Mouse (Mus musculus): Measurements from ENCODE around the gene Cnp.
"Not testable (repeated sequence)": the region's sequence is repeated elsewhere in the genome, so short reads cannot be mapped to it uniquely, and the experiment has no call there.

Gene Cnp

DNA sequence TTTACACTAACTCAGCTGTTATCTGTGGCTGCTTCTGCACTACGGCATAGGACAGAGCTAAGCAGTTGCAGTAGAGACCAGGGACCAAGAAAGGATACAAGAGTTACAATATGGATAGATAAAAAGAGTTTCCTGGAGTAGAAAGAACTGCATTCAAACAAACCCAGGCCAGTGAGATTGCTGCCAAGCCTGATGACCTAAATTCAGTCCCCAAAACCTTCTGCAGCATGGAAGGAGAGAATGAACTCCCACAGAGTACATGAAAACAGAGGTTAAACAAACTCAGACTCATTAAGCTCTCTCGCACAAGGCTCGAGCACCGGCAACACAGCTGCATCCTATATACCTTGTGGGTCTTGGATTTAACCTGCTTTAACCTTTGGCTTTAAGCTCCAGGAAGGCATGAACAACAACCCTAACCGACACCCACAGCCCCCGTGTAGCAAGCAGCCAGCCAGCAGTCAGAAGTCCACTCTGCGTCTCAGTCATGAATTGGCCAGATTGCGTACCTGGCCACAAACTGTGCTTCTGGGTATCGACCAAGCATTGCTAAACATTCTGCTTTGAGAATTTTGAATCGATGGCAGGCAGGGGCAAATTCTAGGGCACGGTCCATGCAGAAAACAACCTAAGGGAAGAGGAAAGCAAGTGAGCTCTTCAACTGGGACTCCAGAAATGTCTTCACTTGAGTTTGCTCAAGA is 17.8 kb downstream of the Cnp start:
- no peak for DNase-seq

DNA sequence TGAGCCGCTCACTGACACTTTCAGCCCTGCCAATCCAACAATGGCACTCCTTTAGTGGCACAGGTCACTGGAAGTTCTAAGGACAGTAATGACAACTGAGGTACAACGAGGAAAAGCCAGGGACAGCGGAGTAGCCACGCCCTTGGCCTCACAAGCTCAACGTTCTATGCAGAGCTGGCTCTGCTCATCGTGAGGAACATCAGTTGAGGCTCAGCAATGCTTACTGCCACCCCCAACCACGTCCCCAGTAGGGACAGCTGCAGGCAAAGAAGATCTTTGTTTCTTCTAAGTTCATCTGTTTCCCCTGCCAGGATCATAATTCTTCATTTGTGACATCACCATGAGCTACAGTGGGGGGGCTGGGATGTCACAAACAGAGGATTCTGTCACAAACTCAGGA is 19.9 kb downstream of the Cnp start:
- no peak for DNase-seq

DNA sequence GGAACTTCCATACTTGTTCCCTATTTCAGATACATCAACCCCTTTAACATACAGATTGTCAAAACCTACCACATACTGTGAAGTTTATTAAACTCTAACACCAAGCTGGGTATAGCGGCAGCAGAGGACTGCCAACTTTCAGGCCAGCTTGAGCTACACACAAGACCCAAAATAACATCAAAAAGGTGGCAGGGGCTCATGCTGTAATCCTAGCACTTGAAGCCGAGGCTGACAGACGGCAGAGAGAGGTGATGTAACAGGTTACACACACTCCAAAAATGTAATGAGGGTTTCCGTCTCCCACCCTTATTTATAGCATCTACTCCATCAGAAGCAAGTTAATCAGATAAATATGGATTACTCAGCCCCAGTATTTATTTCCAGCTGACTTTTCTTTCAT is 20.8 kb downstream of the Cnp start:
- no peak for DNase-seq

DNA sequence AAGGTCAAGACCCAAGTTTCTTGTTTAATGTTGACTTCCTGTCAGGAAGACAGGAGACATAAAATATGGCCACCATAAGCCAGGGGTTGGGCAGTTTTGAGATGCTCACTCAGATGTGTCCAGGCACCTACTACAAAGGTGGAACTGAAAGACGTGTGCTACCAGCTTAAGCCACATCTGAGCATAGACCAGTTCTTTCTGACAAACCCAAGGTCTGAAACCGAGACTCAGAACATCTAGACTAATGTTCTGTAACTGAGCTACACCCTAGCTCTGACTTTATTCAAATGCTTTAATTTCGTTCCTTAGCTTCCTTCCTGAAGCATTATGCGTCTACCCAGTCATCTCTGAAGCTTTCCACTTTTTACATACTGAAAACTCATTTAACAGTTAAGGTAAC is 23.4 kb downstream of the Cnp start:
- DNase-seq = no peak

DNA sequence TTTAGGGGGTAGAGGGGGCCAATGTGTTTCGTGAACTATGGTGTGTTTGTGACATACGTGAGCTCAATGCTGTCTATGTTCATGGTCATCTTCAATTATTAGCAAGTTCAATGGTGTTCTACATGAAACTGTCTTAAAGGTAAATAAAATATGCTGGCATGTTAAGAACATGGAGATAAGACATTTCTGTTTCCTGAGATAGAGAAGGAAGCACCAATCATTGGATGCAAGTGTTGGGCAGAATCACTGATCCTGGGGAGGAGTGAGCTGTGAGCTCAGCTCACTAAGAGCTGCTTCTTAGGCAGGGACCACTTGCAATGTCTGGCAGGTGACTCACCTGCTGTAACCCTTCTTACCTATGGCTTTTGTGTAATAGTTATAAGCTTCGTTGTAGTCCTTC is 26.7 kb downstream of the Cnp start:
- no peak for DNase-seq

DNA sequence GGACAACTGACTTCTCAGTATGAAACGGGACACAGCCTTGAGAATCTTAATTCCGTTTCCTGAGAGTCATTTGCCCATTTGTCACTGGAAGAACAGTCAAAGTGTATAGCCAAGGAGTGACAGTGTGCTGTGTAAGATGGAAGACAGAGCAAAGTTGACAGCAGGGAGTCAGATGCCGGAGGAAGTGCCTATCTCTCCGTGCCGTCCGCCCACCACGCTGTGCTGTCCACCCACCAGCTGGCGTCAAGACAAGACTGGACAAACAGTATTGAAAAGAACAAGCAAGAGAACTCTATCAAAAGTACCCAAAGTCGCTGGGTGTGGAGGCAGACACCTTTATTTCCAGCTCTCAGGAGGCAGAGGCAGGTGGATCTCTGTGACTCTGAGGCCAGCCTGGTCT is 28.5 kb downstream of the Cnp start:
- DNase-seq = no peak

DNA sequence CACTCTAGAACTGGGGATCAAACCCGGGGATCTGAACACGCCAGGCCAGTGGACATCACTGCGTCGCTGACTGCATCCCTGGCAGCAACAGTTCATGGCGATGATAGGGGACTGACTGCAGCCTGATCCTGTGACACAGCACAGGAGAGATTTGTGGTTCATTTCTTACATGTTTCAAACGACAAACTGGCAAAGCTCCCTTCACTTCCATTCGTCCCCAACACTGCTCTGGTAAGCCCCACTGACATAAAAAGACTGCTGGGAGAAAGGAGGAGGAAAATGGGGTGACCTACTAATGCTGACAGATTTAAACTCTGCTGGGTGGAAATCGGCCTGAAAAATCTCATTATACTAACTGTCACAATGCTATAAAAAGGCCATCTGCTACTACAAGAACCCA is 29.1 kb downstream of the Cnp start:
- no peak for DNase-seq

DNA sequence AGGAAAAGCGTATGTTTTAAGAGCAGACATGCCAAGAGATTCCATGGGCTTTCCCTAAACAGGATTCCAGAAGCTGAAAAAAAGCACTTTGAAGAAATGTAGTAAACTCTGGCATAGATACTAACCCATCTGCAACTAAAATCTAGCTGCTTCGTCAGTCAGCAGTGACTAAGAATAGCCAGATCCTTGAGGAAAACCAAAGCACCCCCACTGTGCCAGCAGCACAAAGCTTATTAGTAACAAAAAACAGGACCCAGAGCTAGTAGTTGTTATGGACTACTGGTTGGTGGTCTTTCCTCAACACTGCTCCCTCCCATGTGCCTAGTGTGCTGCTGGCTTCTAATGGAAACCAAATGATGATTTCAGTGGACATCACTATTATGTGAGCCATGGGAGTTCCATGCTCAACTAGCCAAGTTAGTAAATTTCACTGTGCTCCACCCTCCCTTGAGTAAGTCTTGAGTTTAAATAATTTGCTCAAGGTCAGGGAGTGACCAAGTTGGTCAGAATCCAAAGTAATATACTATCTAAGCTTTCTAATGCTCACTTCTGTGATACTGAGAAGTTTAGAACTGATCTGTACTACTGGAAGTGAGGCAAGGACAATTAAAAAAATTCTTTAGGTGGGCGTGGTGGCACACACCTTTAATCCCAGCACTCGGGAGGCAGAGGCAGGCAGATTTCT is 29.8 kb downstream of the Cnp start:
- DNase-seq = no peak

DNA sequence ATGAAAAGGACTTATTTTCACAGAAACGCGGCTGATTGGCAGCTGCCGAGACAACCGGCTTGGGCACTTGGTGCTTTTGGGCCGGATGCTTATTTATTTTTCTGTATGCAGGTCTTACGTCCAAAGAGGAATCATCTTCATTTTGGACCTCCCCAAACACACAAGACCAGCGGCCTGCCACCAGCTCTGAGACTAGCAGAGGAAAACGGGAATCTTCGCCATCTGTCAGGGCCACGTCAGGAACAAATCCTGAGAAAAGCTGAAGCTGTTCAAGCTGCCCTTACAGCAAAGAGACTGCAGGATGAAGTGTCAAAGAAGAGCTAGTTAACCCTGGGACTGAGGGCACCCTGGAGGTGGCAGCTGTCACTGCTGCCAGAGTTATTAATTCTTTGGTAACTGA is 30.7 kb downstream of the Cnp start:
- DNase-seq = no peak

DNA sequence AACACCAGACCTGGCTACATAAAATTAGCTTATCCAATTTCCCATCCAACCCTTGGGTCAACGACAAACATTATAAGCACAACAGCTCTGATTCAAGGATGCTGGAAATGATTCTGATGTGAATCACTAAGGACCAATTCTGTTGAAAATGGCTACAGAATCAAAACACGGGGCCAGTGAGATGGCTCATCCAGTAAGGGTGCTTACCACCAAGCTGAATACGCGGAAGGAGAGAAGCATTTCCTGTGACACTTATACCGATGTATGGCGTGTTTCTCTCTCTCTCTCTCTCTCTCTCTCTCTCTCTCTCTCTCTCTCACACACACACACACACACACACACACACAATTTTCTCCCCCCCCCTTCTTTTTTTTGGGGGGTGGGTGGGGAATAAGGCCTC is 32.4 kb downstream of the Cnp start:
- no peak for DNase-seq

DNA sequence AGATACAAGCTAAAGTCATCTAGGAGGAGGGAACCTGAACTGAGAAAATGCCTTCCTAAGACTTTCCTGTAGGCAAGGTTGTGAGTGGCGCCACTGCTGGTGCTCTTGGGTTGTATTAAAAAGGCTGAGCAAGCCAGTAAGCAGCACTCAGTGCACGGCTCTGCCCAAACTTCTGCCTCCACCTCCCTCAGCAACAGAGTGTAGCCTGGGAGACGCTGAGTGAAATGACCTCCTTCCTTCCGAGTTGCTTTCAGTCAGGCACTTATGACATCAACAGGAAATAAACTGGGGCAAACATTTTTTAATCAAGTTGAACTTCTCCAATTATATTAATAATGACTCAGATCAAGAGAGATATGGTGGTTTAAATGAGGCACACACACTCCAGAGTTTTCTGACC is 34.1 kb downstream of the Cnp start:
- no peak for DNase-seq

DNA sequence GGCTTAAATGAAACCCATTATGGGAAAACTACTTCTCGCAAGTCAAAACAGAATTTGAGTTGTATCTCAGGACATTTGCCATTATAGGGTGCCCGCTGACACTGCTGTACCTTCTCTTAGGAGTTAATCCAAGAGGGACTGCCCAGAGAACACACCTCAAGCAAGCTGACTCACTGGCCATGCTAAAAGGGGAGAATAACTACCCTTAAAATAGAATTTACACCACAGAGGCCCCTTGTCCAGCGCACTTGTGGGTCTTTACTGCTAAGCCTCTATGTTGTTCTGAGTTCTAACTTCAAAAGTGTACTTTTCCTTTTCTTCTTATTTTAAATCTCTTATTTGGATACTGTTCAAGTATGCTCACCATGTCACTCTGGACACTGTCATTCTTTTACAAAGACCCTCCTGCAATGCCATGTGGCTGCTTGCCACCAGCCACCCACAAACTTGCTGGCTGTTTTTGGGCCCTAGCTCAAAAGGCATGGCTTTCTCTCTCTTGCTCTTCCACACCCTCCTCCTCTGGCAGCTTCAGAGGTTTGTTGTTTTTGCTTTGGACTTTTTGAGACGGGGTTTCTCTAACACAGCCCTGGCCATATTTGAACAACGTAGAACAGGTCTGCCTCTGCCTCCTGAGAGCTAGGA is 34.8 kb downstream of the Cnp start:
- DNase-seq = no peak

DNA sequence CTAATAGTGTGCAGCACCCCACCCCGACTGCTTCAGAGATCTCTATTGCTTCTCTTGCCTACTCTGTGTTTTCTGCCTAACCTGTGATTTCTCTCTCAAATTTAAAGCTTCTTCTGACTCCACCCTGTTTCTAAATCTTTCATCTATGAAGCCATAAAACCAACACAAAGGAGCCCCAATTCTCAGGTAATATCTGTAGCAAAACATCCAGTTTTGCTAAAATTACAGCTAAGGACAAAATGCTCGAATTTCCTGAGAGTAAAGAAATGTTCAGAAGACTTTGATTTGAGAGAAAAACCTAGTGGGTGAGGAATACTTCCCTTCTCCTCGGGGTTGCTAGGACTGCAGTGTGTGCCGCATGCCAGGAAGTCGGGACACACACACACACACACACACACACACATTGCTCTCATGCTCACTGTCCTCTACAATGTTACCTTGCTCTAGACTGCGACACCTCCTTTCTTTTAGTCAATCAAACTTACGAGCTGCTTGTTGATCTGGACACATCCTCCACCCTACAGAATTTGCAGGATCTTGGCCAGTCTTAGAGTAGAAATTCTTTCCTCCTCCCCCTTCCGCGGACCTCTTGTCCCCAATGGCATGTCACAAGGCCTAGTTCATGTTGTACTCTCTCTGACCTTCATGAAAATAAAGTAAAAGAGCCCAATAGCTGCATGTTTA is 35.4 kb downstream of the Cnp start:
- DNase-seq = no peak

DNA sequence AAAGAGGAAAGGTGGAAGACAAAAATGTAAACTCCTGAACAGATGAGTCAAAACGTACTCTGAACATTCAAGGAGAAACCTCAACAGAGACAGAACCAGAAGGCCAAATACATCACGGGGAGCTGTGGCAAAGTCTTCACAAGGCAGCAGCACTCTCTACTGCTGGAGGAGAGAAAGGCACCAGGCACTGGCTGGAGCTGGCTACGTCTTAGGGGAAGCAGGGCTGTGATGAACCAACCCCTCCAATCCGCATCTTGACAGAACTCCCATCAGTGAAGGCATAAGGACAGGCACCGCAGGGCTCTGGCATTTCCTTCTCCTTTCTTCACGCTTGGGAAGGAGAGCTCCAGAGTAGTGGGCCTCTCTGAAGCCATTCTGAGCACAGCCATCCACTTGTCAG is 36.9 kb downstream of the Cnp start:
- DNase-seq = no peak

DNA sequence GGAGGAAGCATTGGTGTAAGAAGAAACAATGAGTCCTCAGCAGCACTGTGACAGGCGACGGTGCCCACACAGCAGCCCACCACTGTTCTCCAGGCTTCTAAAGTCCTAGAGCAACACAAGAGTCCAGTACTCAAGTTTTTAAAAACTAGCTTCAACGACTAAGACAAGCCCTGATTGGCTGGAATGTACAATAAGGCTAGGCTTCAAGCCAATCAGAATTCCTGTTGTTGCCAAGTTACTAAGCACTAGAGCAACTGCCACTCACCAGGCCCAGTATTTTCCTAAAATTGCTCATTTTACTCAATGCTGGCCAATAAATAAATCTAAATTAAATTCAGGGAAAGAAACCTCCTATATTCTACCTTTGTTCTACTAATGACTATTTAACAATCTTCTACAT is 38.5 kb downstream of the Cnp start:
- no peak for DNase-seq

DNA sequence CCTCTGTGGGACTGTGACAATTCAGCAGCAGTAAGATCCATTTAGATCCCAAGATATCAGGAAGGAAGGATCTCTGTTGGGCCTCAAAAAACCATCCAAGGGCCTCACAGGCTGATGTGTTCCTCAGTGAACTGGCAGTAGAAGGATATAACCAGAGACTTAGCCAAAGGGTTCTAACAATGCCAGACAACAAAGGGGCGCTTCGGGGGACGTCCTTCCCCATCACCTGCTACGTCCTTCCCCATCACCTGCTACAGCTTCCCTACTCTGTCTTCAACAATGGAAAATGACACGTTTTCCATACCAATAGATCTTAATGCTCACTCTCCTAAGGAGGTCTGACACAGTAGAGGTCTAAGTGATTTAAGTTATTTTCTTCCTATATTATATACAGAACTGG is 41.6 kb downstream of the Cnp start:
- DNase-seq = no peak

DNA sequence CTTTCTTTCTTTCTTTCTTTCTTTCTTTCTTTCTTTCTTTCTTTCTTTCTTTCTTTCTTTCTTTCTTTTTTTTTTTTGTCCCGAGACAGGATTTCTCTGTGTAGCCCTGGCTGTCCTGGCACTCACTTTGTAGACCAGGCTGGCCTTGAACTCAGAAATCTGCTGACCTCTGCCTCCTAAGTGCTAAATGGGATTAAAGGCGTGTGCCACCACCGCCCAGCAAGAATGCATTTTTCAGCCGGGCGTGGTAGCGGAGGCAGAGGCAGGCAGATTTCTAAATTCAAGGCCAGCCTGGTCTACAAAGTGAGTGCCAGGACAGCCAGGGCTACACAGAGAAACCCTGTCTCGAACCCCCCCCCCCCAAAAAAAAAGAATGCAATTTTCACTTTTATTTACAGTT is 42.1 kb downstream of the Cnp start:
- DNase-seq = not testable (repeated sequence)

DNA sequence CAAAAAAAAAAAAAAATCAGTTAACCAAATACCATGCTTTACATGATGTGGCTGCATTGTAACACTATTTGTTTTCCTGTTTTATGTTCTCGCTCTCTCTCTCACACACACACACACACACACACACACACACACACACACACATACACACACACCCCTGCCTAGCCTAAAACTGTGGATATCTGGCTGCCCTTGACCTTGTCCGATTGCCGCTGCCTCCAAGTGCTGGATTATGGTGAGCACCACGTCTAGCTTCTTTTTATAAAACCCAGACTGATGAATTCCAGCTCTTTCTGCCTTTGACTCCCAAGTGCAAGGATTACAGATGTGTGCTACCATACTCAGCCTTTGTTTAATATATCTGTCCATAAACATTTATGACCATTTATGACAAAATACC is 42.8 kb downstream of the Cnp start:
- DNase-seq = no peak

DNA sequence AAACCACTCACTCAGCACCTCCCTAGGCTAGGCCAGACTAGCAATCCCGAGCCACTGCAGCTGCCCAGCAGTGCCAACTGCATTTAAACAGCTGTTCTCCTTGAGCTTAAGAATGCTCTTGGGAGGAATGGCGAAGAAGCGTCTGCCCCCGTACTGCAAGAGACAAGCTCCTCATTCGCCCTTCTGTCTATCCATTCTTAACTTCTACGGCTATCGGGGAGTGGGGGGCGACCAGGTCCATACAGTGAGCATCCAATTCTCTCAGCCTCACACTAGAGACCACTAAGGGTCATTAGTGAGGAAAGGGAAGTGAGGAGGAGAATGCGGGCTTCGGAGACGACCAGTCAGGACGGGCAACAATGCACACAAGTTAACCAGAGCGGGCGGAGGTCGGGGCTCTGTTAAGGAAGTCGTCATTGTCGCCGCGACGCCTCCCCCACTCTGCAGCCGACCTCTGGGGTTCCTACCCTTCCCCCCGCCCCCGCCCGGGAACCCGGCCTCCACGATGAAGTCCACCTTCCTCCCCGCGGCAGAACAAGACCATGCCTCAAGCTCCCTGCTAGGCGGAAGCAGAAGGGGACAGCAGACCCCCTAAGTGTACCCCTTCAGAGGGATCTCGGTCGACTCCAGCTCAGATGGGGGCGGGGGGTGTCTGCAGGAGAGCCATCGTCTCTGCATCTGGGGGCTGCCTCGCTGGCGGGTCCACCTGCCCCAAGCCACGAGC is 44.2 kb downstream of the Cnp start, which contains the start of gene Nkiras2:
Nkiras2 (plus strand) TSS at position 484 of the 724 bp plus-strand sequence.
- DNase-seq = peak; percentile 87

DNA sequence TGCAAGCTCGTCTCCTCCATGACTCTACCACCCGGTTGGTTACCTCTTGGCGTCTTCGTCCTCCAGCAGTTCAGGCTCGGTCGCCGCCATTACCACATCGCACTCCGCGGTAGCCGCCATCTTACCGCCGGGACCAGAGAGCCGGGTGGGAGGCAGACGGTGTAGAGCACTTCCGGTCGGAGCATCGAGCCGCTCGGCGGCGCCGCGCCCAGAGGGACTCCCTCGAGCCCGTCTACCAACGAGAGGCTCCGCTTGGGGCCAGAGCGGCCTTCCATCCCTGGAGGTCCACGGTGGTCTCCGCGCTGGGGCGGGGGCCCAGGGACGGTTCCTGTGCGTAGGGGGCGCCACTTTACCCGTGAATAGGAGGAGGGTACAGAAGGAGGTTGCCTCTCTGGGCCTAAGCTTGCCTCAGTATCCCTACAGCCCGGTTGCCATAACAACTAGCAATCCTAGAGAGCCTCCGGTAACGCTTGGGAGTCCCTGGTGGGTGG is 44.8 kb downstream of the Cnp start:
- peak; percentile 98 for DNase-seq

DNA sequence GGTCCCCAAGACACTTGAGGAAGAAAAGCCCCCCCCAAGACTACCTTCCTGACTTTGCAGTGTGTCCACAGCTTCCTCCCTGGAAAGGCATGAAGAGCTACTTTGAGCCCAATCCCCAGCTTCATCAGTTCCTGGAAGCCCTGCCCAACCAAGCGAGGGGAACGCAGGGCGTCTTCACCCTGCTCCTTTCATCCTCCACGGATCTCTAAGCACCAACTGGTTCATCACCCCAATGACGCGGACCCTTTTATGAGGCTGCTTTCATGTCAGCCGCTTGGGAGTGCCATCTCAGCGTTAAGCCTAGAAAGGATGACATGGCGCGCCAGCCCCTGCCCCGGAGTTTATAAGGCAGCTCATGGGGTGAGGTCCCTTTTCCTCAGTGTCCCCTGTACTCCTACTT is 45.3 kb downstream of the Cnp start, which contains the start of gene Dnajc7:
Dnajc7 (minus strand) TSS at position 187 of the 400 bp plus-strand sequence.
- DNase-seq = peak; percentile 65

DNA sequence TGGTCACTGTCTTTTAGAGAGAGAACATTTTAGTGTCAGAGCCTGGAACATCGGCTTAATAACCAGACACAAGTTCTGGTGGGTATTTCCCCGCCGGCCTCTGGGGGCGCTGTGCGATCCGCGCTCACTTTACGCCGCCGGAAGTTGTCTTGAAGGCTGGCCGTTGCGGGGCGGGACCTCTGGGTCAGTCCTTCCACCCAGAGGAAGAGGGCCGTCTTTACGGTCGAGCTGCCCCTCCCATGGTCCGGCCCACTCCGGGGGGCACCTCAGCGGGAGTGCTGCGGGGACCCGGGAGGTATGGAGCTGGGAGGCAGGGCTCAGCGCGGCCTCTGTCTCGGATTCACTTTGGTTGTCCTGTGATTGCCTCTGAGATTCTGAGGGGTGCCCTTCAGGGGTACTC is 48.0 kb downstream of the Cnp start:
- DNase-seq = peak; percentile 94

DNA sequence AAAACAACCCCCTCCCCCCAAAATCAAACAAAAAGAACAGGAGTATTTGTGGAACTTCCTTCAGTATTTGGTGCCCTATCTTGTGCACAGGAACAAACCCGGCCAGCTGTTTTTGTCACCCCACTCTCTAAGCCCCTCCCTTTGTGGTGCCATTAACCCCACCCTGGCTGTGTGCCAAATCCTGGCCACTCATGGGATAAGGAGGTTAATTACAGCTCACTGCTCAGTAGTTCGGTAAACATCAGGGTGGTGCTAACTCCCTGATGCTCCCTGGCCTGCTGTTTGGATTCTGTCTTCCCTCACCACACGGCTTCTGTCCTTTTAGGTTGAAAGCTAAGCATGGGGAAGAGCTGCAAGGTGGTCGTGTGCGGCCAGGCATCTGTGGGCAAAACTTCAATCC is 49.2 kb downstream of the Cnp start:
- DNase-seq = no peak
